Mouse (Mus musculus): ENCODE measurements at regions not wholly inside any gene's neighbourhood (a gene's known extent, or its start where the extent isn't known, plus 50 kb on each side); places are given as distances from the start of the nearest gene placed in this dataset.

- no peak for DNase-seq
Observed at GRCm38 (mm10) chr6:117622446-117622845, 218.5 kb upstream of the Zfp637 start.

GRCm38 (mm10) chr6:117622946-117623345 lies 218.0 kb upstream of the Zfp637 start:
- DNase-seq: no peak

GRCm38 (mm10) chr6:117625716-117626115 lies 215.3 kb upstream of the Zfp637 start:
- no peak for DNase-seq

DNA sequence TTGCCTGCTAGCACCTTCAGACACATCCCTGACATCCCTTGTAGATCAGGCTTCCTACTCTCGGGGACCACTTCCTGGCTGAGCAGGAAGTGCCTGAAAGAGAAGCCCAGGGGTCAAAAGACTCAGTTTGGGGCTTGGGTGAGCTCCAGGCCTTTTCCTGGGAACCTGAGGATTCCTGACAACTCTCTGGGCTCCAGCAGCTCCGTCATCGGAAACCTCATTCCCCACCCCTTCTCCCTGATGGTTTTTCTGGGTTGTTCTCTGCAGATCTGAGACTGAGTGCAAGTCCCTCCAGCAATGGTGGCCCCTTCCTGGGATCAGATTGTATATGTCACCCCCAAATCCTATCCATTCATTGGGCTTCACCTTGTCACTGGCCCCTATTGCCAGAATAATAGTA lies 213.5 kb upstream of the Zfp637 start:
- DNase-seq: no peak

DNA sequence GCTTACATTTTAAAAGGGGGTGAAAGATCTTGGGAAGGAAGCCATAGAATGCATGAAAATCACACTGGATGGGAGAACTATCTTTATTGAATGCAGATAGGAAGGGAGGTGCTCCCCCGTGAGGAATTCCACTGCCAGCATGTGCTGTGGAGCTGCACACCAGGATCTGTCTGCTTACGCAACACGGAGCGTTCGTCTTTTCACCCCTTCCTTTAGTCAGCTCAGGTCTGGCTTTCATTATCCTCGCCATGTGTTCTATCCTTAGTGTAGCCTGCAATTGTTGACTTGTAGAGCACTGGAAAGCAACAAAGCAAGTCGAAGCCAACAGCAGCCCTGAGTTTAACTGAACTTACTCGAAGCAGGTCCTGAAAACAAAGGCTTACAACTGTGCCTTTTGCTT lies 194.4 kb upstream of the Zfp637 start:
- no peak for DNase-seq

GRCm38 (mm10) chr6:117650541-117650940 lies 190.4 kb upstream of the Zfp637 start:
- DNase-seq: no peak

DNA sequence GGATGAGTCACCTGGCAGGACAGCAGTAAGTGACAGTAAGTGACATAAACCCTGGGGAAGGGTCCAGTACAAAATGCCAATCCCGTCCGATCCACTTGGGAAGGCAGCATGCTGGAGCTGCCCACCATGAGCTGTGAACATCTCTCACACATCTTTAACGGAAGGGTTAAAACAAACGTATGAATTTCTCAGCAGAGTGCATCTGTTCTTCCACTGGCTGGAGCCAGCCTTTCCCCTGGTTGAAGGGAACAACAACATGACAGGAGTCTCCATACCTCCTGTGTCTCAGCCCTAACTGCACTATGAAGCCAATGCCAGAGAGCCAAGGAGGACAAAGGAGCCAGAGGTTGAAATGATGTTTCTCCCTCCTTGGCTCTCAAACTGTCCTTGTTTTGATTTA lies 189.4 kb upstream of the Zfp637 start:
- DNase-seq: no peak

DNA sequence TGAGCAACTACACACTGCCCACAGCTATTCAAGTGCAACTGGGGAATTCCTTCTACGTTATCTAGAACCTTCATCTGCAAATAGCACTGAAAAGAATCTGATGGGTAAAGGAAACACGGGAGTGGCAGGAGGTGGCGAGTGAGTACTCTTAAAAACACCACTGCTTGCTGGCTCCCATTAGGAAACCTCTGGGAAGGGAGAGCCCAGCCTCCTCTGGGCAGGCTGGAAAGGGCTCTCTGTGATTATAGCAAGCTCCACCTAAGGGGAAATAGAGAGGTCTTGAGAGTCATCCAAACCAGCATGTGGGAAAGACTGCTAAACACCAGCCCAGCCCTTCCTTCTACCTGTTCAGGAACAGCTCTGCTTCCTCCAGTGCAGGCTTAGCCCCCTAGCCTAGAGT lies 189.0 kb upstream of the Zfp637 start:
- DNase-seq: no peak

DNA sequence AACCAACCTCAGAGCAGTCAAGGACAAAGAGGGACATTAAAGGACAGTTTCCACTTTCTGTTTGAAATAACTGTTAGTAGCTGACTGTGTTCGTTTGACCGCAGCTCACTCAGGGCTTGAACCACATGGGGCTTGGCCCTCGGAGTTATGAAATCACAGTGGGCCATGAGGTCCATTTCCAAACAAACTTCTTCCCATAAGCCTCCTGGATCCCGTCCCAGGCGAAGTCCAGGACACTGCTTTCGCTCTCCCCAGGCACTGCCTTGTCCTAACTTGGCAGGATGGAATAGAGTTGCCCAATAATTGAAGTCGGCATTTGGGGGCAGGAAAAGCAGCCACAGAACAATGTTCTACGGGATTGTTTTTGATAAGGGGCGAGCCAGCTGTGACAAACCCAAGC lies 188.1 kb upstream of the Zfp637 start:
- DNase-seq: peak in 1 of 2 experiments; percentile 12

- no peak for DNase-seq
Observed at GRCm38 (mm10) chr6:117653886-117654425, 187.0 kb upstream of the Zfp637 start.

- no peak for DNase-seq
Observed at GRCm38 (mm10) chr6:117655986-117656385, 185.0 kb upstream of the Zfp637 start.

DNA sequence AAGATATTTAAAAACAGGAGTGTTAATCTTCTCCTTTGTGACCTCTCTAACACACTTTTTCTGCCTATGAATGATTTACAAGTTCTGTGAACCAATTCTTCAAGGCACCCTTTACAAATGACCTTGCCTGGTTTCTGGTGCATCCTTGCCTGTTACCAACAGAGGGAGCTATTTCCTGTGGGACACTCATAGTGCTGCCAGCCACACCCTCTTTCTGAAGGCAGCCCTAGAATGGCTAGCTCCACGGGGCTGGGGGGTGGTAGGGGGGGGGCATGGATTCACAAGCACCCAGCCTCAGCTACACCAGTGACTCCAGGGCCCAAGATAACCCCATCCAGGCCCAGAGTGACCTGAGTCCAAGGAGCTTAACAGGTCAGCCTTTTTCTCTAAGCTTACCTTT lies 180.4 kb upstream of the Zfp637 start:
- peak; percentile 13 to 39 for DNase-seq

- no peak for DNase-seq
Observed at GRCm38 (mm10) chr6:117662635-117663034, 178.3 kb upstream of the Zfp637 start.

DNA sequence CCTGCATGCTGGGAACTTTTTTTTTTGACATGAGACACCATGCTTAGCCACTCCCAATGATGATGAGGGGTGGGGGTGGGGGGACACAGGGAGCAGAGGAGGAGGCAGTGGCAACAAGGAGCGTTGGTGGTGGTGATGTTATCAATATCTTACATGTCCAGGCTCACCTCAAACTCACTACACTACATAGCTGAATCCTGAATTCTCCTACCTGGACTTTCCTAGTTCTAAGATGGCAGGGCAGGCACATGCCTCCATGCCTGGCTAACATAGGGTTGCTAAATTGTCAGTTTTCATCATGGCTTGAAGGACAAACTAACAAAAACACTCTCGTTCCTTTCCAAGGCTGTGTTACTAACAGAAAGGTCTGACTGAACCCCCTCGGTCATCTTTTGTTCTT lies 170.6 kb upstream of the Zfp637 start:
- DNase-seq: no peak

DNA sequence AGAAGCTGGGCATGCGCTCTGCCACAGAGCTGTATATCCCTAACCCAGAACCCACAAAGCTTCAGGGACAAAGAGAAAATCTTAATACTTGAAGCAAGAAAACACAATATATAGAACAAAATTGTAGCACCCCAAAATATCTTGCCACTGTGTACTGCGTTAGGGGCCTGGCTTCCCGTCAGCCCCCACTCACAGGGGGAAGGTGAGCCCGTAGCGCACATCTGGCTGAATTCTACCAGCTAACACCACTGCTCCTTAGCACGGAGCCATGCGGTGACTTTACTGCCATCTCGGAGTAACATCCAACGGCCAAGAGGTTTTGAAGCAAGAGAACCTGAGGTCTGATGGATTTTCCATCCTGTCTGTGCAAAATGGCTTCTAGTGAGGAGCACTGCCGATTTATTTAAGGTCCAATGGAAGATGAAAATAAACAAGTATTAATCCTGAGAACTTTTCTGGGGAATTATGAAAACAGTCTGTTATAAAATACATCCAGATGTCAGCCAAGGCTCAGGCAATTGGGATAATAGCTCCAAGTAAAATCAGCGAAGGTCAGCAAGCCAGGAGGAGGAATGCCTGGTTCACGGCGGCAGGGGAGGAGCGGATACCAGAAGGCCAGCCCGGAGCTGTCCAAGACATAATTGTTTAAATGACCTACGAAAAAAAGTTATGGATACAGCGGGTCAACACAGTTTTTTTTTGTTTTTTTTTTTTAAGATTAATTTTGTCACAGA lies 170.0 kb upstream of the Zfp637 start:
- no peak for DNase-seq

- peak; percentile 16 to 52 for DNase-seq
Observed at GRCm38 (mm10) chr6:117675059-117675800, 165.8 kb upstream of the Zfp637 start.

DNA sequence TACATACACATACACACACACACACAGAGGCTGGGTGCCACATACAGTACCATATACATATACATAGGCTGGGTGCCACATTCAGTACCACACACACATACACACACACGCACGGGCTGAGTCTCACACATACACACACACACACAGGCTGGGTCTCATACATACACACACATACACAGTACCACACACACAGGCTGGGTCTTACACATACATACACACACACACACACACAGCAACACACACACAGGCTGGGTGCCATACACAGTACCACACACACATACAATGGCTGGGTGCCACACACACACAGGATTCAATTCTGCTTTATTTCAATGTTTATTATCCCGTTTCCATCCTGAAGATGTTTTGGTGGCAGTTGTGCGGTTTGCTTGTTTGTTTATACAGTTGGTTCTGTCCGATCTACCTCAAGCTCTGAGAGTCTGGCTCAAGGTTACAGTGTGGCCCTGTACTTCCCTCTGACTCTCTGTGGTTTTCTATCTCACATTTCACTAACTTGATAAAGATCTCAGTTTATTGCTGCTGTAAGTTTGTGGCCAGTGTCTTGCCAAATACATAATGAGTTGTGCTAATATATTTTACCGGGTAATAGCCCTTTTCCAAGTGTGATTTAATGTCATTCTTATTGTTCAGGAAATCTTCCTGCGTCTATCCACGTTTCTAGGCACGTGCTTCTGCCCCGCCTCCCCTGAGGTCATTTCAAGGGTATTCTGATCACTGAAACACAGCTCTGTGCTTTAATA lies 164.7 kb upstream of the Zfp637 start:
- DNase-seq: no peak

DNA sequence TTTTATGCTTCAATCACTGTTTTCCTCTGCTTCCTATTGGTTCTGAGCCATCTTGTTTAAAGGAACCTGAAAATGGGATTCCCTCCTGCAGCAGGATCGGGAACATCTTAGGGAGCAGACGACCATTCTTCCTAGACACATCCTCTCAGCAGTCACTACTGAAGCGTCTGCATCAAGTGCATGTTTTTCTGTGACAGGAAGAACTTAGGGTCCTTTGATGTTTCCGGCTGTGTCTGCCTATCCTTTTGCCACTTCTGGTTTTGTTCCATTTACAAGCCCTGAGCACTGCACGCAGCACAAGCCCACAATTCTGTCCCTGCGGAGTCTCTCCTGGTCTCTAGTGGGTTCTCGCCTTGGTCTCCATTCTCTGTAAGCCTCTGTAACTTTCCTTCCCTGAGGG lies 163.9 kb upstream of the Zfp637 start:
- DNase-seq: no peak

GRCm38 (mm10) chr6:117677821-117678220 lies 163.2 kb upstream of the Zfp637 start:
- no peak for DNase-seq

DNA sequence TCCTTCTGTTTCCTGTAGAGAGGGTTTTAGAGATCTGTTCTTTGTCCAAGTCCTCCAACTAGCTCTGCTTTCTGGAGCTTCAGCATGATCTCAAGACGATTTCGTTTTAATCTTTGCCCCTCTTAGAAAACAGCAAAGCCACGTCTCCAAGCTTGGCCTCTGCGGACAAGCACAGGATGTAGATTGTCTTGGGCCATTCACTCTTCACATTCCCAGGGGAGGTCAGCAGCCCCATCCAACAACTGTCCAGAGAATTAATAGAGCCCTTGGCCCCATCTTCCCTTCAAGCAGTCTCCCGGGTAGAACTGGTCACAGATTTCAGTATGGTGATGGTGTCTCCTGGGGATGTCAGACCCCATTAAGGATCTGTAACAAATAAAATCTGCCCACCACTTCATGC lies 162.7 kb upstream of the Zfp637 start:
- DNase-seq: no peak

GRCm38 (mm10) chr6:117678877-117679276 lies 162.1 kb upstream of the Zfp637 start:
- no peak for DNase-seq

DNA sequence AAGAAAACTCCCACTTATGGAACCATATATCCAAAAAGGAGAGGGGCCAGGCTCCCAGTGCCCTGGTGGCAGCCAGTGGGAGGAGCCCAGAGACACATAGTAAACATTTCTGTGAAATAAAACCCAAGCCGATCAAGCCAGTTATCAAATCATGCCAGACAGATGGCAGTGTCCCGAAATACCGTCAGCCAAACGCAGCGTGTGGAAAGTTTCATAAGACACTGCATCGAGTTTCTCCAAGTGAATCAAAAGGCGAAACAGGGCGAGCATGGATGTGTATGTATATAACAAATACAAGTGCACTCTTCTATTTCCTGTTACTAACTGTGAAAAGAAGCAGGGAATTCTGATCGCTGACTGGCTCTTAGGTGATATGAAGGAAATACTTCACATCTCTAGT lies 154.8 kb upstream of the Zfp637 start:
- DNase-seq: no peak

GRCm38 (mm10) chr6:117687045-117687444 lies 153.9 kb upstream of the Zfp637 start:
- peak; percentile 6 to 32 for DNase-seq

All from cerebellum, postnatal 14 days (tissue).